Mouse (Mus musculus): ENCODE results near the gene Lrrc61. TPM values are rescaled to one million over a fixed set of nuclear protein-coding genes. Genes with fewer than 3 reads are reported as not detected.

Gene Lrrc61
- polyA plus RNA-seq, 1 experiment from 2014 or later: 20.1 TPM

DNA sequence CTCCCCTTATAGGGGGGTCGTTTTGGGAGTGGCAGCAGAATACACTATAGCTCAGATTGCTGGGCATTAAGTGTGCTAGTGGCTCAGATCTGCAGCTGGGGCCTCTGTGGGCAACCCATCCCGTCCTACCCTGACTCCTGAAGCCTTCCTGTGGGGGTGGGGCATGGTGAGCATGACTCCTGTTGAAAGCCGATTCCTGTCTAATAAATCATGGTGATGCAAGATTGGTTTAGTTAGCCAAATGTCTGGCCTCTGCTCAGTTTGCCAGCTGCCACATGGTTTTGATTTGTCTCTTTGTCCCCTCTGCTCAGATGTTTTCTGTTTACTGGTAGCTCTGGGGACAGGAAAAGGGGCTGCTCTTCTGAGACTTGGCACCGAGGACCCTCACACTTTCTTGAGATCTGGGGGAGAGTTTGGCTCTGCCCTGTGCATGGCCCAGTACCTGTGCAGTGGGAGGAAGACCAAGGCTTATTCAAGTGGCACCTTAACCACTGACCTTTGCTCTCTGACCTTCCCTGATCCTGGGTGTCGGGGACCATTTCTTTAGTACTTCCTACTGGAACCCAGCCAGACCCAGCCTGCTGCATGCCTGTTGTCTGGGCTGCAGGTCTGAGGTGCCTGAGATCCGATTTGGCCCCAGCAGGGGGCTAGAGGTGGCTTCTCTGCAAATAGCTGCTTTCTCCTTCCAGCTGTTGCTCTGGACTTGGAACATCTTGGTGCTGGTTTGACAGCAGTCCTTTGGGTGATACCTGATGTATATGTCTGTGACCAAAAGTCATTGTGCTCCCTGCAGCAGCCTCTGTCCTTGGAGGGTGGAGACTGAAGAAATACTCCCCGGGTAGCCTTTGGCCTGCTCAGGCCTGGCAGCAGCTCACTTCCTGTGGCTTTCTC is 12.8 kb upstream of the Lrrc61 start:
- WGBS: 67% methylated on average over 7 of the region's 7 CpGs
- no peak for DNase-seq
- H3K4me2 ChIP-seq (ENCODE audit: low read length): no peak overlapping the region

DNA sequence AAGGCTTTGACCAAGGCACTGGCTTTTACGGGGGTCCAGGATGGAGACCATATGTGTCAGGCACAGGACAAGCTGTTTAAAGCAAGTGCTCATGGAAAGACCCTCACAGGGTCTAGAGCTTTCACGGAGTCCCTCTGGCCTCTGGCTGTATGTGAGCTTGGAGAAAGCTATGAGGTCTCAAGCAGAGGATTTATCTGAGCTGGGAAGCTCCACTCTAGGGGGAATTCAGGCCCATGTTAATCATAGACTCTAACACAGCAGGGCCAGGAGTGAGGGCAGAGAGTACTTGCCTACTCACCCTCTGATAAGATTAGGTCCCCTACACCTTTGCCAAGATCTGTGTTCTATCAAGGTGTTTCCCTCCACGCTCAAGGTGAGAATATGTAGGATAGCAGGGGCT is 12.0 kb upstream of the Lrrc61 start:
- no peaks in the 10 kb centered on the region for H3K9me3 ChIP-seq (ENCODE audit: control insufficient read depth, low read length)
- no peak overlapping the region for H3K4me3 ChIP-seq (replicated peaks; ENCODE audit: low read depth, low read length)
- WGBS: 93% methylated on average over 3 of the region's 3 CpGs
- no peak overlapping the region for H3K4me2 ChIP-seq (ENCODE audit: low read length)
- DNase-seq (no peak), ATAC-seq (ENCODE audit: low FRiP score, low TSS enrichment) (no peak)
- H3K4me1 ChIP-seq (ENCODE audit: control insufficient read depth, insufficient read depth, low read length): peaks cover 14% of the 10 kb centered on the region
- no peaks in the 10 kb centered on the region for H3K27me3 ChIP-seq (ENCODE audit: control insufficient read depth, insufficient read depth, low read length)
- H3K9ac ChIP-seq (replicated peaks; ENCODE audit: low read length): no peak overlapping the region
- H3K27ac ChIP-seq (replicated peaks; ENCODE audit: low read depth, low read length): no peak overlapping the region
- H3K36me3 ChIP-seq (ENCODE audit: control insufficient read depth, insufficient read depth, low read length): peaks cover 24% of the 10 kb centered on the region

More for the DNA sequence above, 12.8 kb upstream of the Lrrc61 start:
- H3K4me3 ChIP-seq (replicated peaks; ENCODE audit: low read depth, low read length): no peak overlapping the region
- H3K27ac ChIP-seq (replicated peaks; ENCODE audit: low read depth, low read length): no peak overlapping the region
- ATAC-seq (ENCODE audit: low FRiP score, low TSS enrichment): no peak
- H3K36me3 ChIP-seq (ENCODE audit: control insufficient read depth, insufficient read depth, low read length): peaks cover 24% of the 10 kb centered on the region
- peaks cover 17% of the 10 kb centered on the region for H3K4me1 ChIP-seq (ENCODE audit: control insufficient read depth, insufficient read depth, low read length)
- H3K9me3 ChIP-seq (ENCODE audit: control insufficient read depth, low read length): no peaks in the 10 kb centered on the region
- no peaks in the 10 kb centered on the region for H3K27me3 ChIP-seq (ENCODE audit: control insufficient read depth, insufficient read depth, low read length)
- H3K9ac ChIP-seq (replicated peaks; ENCODE audit: low read length): no peak overlapping the region

DNA sequence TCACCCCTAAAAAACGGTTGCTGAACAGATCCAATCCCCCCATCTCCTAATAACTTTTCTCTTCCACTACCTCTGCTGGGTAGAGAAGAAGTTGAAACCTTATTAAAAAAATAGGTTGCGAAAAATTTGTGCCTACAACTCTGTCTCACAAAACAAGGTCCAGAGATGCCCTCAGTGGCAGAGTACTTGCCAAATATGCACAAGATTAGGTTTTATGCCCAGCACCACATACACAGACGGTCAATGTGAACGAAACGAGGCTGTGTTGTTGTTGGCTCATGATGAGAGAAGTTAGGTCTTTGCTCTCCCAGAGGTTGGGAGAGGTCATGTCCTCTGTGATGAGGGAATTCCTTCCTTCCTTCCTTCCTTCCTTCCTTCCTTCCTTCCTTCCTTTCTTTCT is 9.3 kb upstream of the Lrrc61 start:
- Histone ChIP-seq H3K36me3 (ENCODE audit: control insufficient read depth, insufficient read depth, low read length) (peaks cover 20% of the 10 kb centered on the region), H3K9me3 (ENCODE audit: control insufficient read depth, low read length) (no peaks in the 10 kb centered on the region), H3K9ac (replicated peaks; ENCODE audit: low read length) (no peak overlapping the region), H3K4me3 (replicated peaks; ENCODE audit: low read depth, low read length) (no peak overlapping the region), H3K4me2 (ENCODE audit: low read length) (no peak overlapping the region), H3K4me1 (ENCODE audit: control insufficient read depth, insufficient read depth, low read length) (no peaks in the 10 kb centered on the region), H3K27me3 (ENCODE audit: control insufficient read depth, insufficient read depth, low read length) (no peaks in the 10 kb centered on the region), H3K27ac (replicated peaks; ENCODE audit: low read depth, low read length) (no peak overlapping the region)
- DNase-seq: no peak
- ATAC-seq (ENCODE audit: low FRiP score, low TSS enrichment): no peak
- 82% methylated on average over 5 of the region's 5 CpGs for WGBS

DNA sequence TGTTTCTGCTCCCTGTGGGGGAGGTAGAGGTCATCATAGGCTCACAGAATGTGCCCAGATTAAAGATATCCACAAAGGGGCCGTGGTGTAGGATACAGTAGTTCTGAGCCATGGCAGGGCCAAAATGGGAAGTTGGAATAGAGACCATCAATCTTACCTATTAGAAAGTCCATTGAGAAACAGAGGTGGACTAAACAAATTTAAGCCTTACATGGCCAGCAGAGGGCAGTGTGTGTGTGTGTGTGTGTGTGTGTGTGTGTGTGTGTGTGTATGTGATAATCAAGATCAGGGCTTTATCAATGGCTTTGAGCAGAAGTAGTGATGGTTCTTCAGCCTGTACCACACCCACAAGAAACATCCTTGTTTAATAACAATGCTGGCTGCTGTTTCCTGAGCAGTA is 8.3 kb upstream of the Lrrc61 start:
- WGBS: 56% methylated on average over 1 of the region's 1 CpGs
- no peaks in the 10 kb centered on the region for H3K9me3 ChIP-seq (ENCODE audit: control insufficient read depth, low read length)
- H3K36me3 ChIP-seq (ENCODE audit: control insufficient read depth, insufficient read depth, low read length): peaks cover 10% of the 10 kb centered on the region
- DNase-seq (peak; percentile 66), ATAC-seq (ENCODE audit: low FRiP score, low TSS enrichment) (no peak)
- no peaks in the 10 kb centered on the region for H3K4me1 ChIP-seq (ENCODE audit: control insufficient read depth, insufficient read depth, low read length)
- no peak overlapping the region for H3K4me3 ChIP-seq (replicated peaks; ENCODE audit: low read depth, low read length)
- no peaks in the 10 kb centered on the region for H3K27me3 ChIP-seq (ENCODE audit: control insufficient read depth, insufficient read depth, low read length)
- H3K9ac ChIP-seq (replicated peaks; ENCODE audit: low read length): no peak overlapping the region
- H3K4me2 ChIP-seq (ENCODE audit: low read length): no peak overlapping the region
- H3K27ac ChIP-seq (replicated peaks; ENCODE audit: low read depth, low read length): no peak overlapping the region

DNA sequence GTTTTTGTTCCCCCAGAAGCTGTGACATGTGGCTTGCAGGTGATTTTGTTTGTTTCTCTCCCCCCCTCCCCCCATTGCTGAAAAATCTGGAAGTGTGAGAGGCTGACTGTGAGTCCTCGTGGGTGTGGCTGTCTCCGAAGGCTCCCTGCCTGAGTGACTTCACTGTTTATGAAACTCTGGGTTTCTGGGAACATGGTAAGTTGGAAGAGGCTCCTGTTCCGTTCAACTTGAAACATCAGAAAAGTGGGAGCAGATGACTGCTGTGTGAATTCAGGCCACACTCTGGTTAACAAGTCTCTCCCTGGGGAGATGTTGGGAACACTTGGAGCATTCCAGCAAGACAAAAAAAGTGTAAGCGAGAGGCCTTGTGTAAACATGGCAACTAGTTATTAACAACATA is 7.7 kb upstream of the Lrrc61 start:
- 82% methylated on average over 4 of the region's 4 CpGs for WGBS

DNA sequence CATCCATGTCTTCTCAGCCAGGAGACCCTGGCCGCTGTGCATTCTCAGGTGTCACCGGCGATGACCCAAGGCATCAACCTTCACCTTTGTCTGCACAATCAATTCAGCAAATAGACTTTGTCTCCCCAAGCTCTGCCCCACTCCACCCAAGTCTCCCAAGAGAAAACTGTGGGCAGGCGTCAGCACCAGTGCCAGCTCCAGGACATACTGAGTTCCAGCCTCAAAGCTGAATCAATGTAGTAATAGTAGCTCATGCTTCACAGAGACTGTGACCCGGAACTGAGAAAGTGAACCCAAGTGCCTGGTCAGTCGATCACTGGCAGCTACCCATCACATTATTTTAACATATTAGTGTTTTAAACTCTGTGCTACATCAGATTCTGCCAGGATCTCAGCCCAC is 6.3 kb upstream of the Lrrc61 start:
- no peak for DNase-seq
- H3K27me3 ChIP-seq (ENCODE audit: control insufficient read depth, insufficient read depth, low read length): no peaks in the 10 kb centered on the region

More for the DNA sequence above, 7.7 kb upstream of the Lrrc61 start:
- no peaks in the 10 kb centered on the region for H3K4me1 ChIP-seq (ENCODE audit: control insufficient read depth, insufficient read depth, low read length)
- H3K4me3 ChIP-seq (replicated peaks; ENCODE audit: low read depth, low read length): no peak overlapping the region
- no peaks in the 10 kb centered on the region for H3K9me3 ChIP-seq (ENCODE audit: control insufficient read depth, low read length)
- no peaks in the 10 kb centered on the region for H3K27me3 ChIP-seq (ENCODE audit: control insufficient read depth, insufficient read depth, low read length)
- H3K4me2 ChIP-seq (ENCODE audit: low read length): no peak overlapping the region
- no peak for ATAC-seq (ENCODE audit: low FRiP score, low TSS enrichment)
- peaks cover 4% of the 10 kb centered on the region for H3K36me3 ChIP-seq (ENCODE audit: control insufficient read depth, insufficient read depth, low read length)
- H3K27ac ChIP-seq (replicated peaks; ENCODE audit: low read depth, low read length): no peak overlapping the region
- DNase-seq: no peak
- no peak overlapping the region for H3K9ac ChIP-seq (replicated peaks; ENCODE audit: low read length)

DNA sequence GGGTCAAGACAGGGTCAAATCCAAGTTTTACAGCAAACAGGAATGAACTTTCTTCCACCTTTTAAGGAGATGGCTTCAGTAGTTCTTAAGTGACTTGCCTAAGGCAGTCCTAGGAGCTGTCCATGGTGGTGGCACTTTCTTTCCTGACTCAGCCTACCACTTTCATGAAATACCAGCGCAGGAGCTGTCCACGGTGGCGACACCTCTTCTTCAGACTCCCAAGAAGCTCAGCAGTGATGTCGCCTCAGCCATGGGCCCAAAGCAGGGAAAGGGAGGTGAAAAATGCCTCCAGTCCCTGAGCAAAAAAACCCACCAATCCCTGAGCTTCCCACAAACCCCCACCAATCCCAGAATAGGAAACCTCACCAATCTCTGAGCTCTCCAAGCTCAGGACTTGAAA is 1.7 kb upstream of the Lrrc61 start:
- DNase-seq: no peak
- Histone ChIP-seq H3K4me1 (ENCODE audit: control insufficient read depth, insufficient read depth, low read length) (peaks cover 9% of the 10 kb centered on the region; the same call in 1 of the 2 replicates), H3K4me2 (ENCODE audit: low read length) (no peak overlapping the region), H3K4me3 (replicated peaks; ENCODE audit: low read depth, low read length) (no peak overlapping the region), H3K27ac (replicated peaks; ENCODE audit: low read depth, low read length) (no peak overlapping the region), H3K9ac (replicated peaks; ENCODE audit: low read length) (no peak overlapping the region), H3K9me3 (ENCODE audit: control insufficient read depth, low read length) (no peaks in the 10 kb centered on the region), H3K36me3 (ENCODE audit: control insufficient read depth, insufficient read depth, low read length) (0 out of 2 replicates have a peak, but pooled peaks cover 3% of the 10 kb centered on the region), H3K27me3 (ENCODE audit: control insufficient read depth, insufficient read depth, low read length) (no peaks in the 10 kb centered on the region)
- WGBS: 71% methylated on average over 4 of the region's 4 CpGs
- no peak for ATAC-seq (ENCODE audit: low FRiP score, low TSS enrichment)

More for the DNA sequence above, 6.3 kb upstream of the Lrrc61 start:
- Histone ChIP-seq H3K4me1 (ENCODE audit: control insufficient read depth, insufficient read depth, low read length) (no peaks in the 10 kb centered on the region), H3K9me3 (ENCODE audit: control insufficient read depth, low read length) (no peaks in the 10 kb centered on the region), H3K4me3 (replicated peaks; ENCODE audit: low read depth, low read length) (no peak overlapping the region), H3K4me2 (ENCODE audit: low read length) (no peak overlapping the region), H3K9ac (replicated peaks; ENCODE audit: low read length) (no peak overlapping the region), H3K36me3 (ENCODE audit: control insufficient read depth, insufficient read depth, low read length) (no peaks in the 10 kb centered on the region), H3K27ac (replicated peaks; ENCODE audit: low read depth, low read length) (no peak overlapping the region)
- 88% methylated on average over 6 of the region's 6 CpGs for WGBS
- no peak for ATAC-seq (ENCODE audit: low FRiP score, low TSS enrichment)

DNA sequence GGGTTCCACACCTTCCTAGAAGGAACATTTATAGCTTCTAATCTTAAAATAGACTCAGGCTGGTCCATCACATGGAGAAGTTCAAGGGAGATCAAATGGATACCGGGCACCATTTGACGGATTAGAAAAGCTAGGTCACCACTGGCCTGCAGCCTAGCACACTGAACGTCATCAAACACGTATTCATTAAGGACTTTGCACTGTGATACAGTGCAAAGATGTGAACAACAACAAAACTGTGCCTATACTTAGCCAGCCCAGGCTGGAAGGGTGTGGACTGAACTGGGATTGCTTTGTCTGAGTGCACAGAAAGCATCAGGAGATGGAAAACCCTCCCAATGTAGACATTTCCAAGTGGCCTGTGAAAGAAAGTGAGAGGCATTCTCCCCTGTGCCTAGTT is 777 bp upstream of the Lrrc61 start:
- peaks cover 9% of the 10 kb centered on the region; the same call in 1 of the 2 replicates for H3K4me1 ChIP-seq (ENCODE audit: control insufficient read depth, insufficient read depth, low read length)
- H3K27ac ChIP-seq (replicated peaks; ENCODE audit: low read depth, low read length): peak overlapping the region; percentile 98
- H3K9me3 ChIP-seq (ENCODE audit: control insufficient read depth, low read length): no peaks in the 10 kb centered on the region
- H3K4me3 ChIP-seq (replicated peaks; ENCODE audit: low read depth, low read length): peak overlapping the region; percentile 45
- no peak for ATAC-seq (ENCODE audit: low FRiP score, low TSS enrichment)
- WGBS: 70% methylated on average over 4 of the region's 4 CpGs
- no peaks in the 10 kb centered on the region for H3K27me3 ChIP-seq (ENCODE audit: control insufficient read depth, insufficient read depth, low read length)
- no peak for DNase-seq
- peak overlapping the region; percentile 76 for H3K9ac ChIP-seq (replicated peaks; ENCODE audit: low read length)
- H3K4me2 ChIP-seq (ENCODE audit: low read length): peak overlapping the region; percentile 79
- peaks cover 5% of the 10 kb centered on the region; the same call in 1 of the 2 replicates for H3K36me3 ChIP-seq (ENCODE audit: control insufficient read depth, insufficient read depth, low read length)

Data from midbrain, embryonic 14.5 days (tissue).